Mouse (Mus musculus) layer of hippocampus, adult 9-11 months (tissue): ENCODE data around the gene Ddx11.

Experiments
- DNase-seq: peaks from one replicate; pipeline ENCODE4 v3.0.0; 2022

Ddx11 gene

DNA sequence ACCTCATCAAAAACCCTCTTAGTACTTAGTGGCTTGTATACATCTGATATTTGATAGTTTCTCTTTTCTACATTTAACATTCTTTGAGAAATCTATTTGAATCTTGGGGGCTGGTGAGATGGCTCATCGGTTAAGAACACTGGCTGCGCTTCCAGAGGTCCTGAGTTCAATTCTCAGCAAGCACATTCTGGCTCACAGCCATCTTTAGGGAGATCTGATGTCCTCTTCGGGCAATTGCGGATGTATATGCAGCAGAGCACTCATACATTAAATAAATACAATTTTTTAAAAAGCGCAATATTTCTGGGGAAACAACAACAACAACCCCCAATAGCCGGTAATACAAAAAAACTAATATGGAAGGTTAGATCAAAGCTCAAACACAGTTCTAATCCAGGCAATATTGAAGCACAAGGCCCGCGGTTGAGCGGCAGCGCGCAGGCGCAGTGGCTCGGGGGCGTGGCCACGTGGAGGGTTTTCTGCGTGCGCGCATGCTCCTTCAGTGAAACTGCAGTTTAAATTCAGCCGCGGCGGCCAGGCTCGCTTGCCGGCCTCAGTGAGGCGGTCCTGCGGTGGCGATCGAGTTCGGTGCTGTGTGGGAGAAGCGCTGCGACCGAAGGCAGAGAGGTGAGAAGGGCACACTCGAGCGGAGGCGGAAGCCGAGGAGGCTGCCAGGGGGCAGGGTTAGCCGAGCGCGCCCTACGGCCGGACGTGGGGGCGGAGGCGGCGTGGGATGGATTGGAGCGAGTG lies at the start of gene Ddx11:
Gene Ddx11, plus strand, starts transcription at position 455 of the 750 bp plus-strand sequence.
- DNase-seq, result peak; percentile 85

DNA sequence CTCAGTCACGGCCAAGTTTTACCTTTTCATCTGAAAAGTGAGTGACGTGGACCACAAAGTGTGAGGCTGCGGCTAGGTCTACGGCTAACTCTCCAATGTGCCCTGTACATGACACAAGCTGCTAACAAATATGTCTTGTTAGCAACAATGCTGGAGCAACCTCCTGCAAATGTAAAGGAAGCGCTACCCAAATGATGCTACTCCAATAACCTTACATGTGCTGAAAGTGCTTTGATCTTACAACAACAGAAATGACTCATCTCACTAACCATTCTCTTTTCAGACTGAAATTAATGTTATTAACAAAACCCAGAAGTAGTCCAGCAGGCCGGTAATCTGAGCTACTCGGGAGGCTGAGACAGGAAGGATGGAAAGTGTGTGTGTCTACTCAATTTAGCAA lies 49.3 kb upstream of the Ddx11 start:
- no peak for DNase-seq

DNA sequence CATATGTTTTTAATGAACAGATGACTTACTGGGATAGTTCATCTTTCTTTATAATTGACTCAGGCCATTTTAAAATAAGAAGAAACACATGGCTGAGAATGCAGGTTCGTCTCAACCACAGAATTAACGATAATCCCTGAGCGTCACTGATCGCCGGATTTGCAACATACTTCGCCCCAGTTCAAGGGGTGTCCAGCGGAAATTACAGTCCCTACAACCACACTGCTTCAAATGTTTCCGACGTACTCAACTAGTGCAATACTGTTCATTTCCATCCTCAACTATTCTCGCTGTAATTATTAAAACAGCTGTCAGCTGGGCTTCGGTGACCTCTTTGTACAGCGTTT lies 47.5 kb upstream of the Ddx11 start:
- no peak for DNase-seq

DNA sequence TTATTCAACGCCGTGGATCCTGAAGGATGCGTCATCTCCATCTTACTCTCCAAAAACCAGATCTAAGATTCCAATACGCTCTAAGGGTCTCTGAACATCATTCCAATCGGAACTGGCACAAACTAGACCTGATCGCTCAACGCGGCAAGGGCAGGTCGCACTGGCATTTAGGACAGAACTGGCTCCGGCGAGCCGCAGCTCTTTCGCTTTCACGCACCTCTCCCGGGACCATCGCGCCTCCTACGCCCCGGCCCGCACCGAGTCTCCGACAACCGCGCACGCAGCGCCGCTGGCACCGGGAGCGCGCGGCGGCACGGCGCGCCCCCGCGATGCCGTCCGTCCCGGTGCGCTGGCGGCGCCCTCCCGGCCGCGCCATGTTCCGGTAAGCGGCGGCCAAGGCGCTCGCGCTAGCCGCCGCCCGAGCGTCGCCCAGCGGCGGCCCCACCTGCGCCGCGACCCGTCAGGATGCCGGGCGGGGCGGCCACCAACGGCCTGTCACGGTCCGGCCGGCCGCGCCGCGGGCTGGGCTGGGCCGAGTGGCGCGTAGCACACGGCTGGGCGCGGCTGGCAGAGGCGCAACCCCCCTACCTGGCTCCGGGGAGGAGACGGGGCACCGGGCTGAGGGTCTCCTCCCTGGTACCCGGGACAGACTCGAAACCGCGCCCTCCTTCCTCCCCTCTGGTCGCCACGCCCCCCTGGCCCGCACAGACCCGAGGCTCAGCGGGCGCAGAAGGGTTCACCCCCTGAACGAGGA lies 47.0 kb upstream of the Ddx11 start:
- DNase-seq, result peak; percentile 34

DNA sequence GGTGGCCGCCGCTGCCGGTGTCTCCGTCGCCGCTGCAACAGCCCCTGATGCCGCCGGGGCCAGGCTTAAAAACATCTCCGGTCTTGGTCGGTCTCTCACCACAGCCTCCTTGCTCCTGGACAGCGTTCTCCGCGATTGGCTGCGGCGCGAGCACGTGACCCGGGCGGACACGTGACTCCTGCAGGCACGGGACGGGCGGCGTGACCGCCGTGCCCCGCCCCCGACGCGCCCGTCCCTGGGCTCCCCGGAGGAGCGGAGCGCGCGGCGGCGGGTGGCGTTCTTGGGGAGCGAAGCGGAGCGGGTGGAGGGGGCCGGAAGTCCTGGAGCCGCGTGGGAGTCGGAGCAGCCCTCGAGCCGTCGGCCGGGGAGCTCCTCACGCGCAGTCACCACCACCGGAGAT lies 46.4 kb upstream of the Ddx11 start, which contains the start of gene Ankrd12:
Gene Ankrd12, minus strand, starts transcription at position 156 of the 400 bp plus-strand sequence.
- DNase-seq, result peak; percentile 96

DNA sequence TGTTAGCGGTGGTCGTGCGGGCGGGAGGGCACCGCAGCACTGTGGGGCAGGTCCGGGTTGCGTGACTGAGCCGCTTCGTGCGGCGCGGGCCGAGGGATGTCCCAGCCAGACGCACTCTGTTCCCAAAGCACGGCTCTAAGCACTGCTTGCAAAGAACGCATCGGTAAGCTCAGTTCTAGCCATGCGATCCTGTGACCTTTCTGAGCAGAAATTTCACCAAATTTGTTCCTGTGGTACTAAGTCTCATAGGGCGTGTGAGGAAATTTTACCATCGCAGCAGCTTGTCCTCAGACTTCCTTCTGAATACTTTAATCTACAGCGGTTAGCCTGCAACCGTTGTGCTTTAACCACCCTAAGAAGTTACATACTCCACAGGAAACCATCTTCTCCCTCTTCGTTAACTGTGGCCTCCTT lies 45.9 kb upstream of the Ddx11 start:
- DNase-seq, result no peak

DNA sequence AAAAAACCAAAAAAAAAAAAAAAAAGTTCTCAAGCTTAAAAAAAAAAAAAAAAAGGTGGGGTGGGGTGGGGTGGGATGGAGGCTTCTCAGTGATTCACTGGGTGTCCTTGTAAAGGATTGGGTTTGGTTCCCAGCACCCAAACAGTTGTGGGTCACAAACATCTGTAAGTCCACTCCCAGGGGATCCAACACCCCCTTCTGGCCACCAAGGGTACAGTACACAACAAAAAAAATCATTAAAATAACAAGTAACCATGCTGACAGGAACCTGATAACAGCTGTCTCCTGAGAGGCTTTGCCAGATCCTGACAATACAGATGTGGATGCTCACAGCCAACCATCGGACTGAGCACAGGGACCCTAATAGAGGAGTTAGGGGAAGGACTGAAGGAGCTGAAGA lies 38.8 kb upstream of the Ddx11 start:
- no peak for DNase-seq

DNA sequence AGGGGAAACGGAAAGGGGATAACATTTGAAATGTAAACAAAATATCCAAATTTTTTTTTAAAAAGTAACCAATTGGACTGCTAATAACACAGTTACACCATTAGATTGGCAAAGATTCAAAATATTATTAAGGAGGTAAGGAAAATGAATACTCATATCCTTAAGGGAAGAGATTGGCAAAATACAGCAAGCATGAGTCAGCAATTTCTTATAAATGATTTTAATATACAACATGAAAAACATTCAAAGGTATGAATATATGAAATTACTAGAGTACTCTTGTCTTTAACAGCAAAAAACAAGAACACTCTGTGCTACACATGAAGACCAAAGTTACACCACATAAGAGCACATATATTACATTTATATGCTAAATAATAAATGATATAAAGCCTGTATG lies 38.3 kb upstream of the Ddx11 start:
- no peak for DNase-seq

DNA sequence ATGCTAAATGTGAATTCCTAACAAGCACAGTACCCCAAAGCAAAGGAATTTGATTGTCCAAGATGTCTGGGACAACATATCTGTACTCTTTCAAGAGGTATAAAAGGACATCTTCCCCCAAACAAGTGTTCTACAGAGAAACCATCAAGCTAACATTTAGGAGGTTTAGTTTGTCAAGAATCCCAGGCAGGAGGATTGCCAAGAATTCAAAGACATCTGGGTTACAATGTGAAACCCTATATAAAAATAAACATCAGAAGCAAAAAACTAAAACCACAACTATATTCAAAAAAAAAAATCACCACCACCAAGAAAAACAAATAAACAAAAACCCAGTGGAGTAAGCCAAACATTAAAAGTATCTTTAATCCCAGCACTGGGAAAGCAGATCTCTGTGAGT lies 33.1 kb upstream of the Ddx11 start:
- DNase-seq, result no peak

DNA sequence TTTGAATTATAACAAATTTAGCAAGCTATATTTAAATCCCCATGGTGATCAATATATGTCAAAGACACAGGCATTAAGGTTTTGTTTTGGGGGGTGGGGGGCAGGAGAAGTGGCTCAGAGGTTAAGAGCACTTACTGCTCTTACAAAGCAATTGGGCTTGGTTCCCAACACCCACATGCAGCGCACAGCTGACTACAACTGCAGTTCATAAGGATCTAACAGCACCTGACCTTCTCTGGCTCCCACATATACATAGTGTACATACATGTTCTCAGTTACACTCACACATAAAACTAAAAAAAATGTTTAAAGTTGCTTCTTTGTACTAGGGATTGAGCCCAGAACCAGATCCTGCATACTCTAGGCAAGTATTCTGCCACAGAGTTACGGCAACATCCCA lies 31.9 kb upstream of the Ddx11 start:
- no peak for DNase-seq

DNA sequence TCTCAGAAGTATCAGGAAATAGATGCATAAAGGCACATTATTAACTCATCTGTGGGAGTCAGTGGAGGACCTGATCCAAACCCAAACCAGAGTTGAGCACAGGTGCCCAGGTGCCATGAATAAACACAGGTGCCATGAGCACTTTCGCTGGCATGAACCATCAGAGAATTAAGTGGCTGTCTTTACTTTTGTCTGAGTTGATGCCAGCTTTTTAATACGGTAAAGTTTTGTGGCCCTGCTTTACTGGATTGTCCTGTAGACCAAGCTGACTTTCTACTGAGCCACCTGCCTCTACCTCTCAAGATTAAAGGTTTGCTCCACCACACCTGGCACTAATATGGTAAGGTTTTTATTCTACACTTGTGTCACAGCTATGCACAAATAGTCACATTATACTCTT lies 31.3 kb upstream of the Ddx11 start:
- DNase-seq, result no peak

DNA sequence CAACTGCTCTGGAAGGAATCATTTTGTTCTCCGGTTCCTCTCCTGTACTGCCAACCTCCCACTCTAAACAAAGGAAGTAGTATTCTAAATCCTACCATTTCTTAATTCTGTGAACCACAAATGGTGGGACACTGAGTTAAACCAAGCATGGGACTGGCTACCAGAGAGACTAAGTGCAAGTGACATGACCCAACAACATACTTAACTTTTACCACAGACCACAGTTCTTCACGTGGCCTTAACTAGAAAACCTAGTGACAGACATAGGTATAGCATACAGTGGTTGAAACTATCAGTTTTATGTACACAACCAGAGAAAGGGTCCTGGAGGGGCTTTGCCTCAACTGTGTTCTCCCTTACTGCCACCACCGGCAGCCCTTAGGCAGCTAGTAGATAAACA lies 30.7 kb upstream of the Ddx11 start:
- no peak for DNase-seq

DNA sequence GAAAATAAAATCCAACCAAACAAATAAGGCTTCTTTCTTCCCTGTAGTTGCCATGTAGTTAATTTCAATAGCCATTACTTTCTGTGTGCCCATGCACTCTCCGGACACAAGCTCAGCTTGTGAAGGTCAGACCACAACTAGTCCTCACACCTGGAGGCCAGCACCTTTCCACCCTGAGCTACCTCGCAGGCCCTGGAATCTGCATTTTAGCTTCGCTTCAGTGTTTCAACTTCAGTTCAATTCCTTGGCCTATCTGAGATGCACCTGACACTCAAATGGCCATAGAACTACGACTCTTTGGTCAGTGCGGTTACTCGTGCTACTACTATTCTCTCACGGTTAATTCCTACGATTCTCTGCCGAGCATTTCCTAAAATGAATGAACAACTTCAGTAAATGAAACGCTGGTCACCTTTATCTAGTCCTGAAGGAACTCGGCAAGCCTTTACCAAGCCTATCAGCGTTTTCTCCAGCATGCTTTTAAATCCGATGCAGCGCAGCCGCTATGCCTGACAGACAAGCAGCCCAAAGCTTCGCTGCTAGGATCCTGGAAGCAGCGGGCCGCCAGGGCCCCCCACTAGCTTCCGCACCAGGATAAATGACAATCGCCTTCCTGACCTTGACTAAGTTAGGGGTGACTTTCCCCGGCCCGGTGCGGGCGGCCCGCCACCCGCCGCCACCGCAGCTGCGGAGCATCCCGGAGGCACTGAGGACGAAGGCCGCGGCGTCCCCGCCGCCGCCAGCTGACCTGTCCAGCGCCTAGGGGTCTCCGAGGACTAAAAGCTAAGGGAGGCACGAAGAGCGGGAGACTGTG lies 22.5 kb upstream of the Ddx11 start:
- no peak for DNase-seq

DNA sequence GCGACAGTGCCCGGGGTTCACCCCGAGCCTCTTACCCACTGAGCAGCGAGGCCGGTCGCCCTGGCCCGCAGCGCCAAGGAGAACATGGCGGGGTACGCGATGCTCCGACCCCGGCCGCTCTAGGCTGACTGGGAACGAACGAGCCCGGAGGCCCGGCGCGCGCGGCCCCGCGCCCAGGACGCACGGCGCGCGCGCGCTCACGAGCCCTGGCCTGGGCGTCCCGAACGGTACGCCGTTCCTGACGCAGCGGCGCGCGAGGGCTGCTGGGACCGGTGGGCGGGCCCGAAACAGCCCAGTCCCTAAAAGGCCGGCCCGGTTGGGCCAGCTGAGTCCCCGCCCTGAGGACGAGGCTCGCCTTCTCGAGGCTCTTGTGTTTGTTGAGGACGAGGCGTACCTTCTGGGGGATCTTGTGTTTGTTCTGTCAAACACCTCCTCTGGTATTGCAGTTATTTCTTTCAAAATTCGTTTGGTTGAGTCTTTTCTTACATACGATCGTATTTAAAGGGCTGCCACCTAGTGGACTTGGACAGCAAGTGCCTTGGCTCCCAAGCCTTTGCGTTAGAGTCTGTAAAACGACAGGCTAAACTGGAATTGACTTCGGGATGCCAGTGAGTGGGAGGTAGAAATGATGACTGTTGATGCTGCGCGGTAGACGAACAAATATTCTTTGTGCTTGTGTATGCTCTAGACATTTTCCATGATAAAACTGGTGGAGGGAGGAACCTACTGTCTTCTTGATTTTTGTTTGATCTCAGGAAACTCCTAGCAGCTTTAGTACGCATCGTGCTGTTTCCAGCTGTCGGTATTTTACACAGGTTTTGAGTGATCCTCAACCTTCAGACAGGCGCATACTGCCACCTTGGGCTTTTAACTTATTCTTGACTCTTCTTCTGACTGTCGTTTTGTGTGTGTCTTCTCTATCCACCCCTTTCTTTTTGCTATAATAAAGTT lies 21.7 kb upstream of the Ddx11 start, which contains the start of gene Ndufv2:
Gene Ndufv2, minus strand, starts transcription at position 180 of the 951 bp plus-strand sequence.
- DNase-seq, result peak; percentile 93

DNA sequence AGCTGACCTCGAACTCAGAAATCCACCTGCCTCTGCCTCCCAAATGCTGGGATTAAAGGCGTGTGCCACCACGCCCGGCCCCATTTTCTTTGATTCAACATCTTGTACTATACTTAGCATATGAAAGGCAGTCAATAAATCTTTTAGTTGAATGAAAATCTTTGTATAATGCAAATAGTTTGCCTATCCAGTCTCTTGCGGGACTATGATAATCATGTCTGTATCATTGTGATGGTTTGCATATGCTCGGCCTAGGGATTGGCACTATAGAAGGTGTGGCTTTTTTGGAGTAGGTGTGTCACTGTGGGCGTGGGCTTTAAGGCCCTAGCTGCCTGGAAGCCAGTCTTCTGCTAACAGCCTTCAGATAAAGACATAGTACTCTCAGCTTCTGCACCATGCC lies 19.2 kb upstream of the Ddx11 start:
- DNase-seq, result no peak

DNA sequence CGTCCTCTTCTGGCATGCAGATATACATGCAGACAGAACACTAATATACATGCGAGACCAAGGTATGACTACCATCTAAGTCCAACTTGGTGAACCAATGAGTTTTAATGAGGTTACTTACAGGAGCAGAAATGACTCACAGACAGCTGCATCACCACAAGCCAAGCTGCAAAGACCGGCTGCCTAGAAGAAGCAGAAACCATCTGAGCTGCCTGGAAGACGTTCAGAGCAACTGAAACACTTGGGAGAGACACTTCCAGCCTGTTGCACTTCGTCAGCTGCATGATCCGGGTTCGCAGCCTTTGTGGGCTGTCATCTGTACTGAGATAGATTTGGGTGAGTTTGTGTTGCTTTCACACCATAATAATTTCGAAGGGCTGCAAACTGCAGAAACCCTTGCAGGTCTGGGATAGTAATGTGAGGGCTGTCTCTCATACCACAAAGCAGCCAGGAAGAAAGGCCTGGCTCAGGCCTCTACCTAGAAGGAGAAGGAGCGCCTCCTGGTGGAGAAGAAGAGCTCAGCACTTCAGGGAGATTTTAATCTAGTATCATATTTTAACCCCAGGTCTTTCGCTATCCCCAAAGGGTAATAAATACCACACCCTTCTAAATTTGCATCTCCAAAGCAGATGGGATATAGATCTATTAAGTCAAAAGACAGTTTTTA lies 16.6 kb upstream of the Ddx11 start:
- peak; percentile 47 for DNase-seq

DNA sequence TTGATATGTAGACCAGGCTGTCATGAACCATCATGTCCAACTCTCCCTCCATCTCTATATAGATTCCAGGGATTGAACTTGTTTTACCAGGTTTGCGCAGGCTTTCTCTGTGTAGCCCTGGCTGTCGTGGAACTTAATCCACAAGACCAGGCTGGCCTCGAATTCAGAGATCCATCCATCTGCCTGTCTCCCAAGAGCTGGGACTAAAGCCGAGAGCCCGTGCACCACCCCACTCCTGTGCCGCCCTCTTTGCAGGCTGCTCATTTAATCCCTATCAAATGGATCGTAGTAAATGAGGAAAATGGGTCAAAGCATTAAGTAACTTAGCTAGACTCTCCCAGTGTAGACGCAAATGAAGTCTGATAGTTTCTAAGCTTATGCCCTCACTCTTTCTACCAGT lies 15.9 kb upstream of the Ddx11 start:
- DNase-seq, result no peak

DNA sequence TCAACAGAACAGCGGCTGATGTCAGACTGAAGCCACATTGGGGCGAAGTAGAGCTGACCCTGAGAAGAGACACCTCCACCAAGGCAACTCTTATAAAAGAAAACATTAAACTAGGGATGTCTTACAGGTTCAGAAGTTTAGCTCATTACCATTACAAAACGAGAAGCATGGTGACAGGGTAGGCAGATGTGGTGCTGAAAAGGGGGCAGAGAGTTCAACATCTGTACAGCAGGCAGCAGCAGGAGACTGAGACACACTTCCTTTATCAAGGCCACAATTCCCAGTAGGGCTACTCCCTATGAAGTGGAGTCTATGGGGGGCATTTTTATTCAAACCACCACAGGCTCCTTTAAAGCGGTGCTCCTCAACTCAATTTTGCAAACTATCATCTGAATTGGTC lies 15.1 kb upstream of the Ddx11 start:
- no peak for DNase-seq

DNA sequence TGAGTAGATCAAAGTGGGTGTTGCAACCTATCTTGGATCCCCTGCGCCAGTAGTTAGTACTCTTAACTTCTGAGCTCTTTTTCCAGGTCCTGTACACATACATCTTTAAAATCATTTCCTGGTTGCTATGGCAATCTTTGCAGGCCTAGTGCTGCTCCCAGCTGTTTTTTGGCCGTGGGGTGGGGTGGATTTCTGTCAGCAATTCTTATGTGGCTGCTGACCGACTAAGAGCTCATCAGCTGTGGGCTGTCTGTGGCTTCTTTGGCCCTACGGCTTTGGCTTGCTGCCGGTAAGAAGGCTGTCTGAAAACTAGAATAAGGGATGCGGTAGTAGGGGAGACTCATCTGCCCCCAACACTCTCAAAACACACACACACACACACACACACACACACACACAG lies 12.6 kb upstream of the Ddx11 start:
- DNase-seq, result no peak

DNA sequence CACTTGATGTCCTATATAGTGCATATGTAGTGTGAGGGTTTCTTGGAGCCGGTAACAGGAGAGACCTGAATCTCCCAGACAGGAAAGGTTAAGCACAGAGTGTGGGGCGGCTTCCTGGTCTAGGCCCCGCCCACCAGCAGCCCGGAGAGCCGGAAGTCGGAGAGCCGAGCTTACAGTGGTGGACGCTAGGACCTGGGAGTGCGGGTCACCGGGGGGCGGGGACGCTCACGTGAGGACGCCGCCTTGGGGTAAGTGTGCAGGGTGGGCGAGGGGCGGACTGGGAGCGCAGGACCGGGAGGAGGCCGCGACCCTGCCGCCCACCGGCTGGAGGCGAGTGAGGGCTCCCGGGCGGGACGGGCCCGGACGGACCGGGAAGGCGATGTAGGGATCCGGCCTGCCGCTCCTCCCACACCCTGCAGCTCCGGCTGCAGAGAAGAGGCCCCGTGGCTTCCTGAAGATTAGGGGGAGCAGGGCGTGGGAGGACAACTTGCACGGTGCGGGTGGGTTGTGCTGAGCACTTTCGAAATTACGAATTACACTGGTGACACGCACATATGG lies 11.8 kb upstream of the Ddx11 start, which contains the start of gene Washc1:
Gene Washc1, plus strand, starts transcription at position 144 of the 558 bp plus-strand sequence.
- peak; percentile 92 for DNase-seq

DNA sequence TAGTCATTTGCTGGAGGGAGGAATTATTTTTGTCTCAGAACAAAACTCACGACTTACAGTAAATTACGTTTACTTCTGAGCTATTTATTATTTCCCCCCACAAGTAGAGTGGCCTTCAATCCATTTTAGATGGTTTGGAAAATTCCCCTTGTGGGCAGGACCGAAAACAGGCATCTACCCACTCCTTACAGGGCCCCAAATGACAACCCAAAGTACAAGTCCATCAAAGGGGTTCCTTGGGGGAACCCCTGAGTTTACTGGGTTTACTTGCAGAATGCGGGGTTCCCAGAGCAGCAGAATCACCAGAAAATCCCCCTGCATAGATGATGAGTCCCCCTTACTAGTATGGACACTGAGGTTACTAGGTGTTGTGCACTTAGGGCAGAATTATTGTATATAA lies 11.2 kb upstream of the Ddx11 start:
- no peak for DNase-seq
